Mouse (Mus musculus) frontal cortex, postnatal 14 days (tissue): ENCODE data around the gene Efcab11.
"Not testable (repeated sequence)": the region's sequence is repeated elsewhere in the genome, so short reads cannot be mapped to it uniquely, and the experiment has no call there.

ENCODE experiments used
- DNase-seq, 2 experiments: peaks; one replicate each; pipeline ENCODE4 v3.0.0; 2022; ENCODE audit warnings: low spot score in 2 of 2

The Efcab11 gene

GRCm38 (mm10) chr12:99874609-99875008 is 9.6 kb downstream of the Efcab11 start:
- DNase-seq: no peak

- no peak for DNase-seq
Observed at GRCm38 (mm10) chr12:99873443-99873842, 10.8 kb downstream of the Efcab11 start.

- no peak for DNase-seq
Observed at GRCm38 (mm10) chr12:99868821-99869220, 15.4 kb downstream of the Efcab11 start.

GRCm38 (mm10) chr12:99864613-99865012 is 19.6 kb downstream of the Efcab11 start:
- DNase-seq: no peak

- DNase-seq: no peak
Observed at GRCm38 (mm10) chr12:99860981-99861380, 23.3 kb downstream of the Efcab11 start.

GRCm38 (mm10) chr12:99859391-99860100 is 24.7 kb downstream of the Efcab11 start:
- no peak for DNase-seq

GRCm38 (mm10) chr12:99858664-99859063 is 25.6 kb downstream of the Efcab11 start:
- no peak for DNase-seq

GRCm38 (mm10) chr12:99856011-99856410 is 28.2 kb downstream of the Efcab11 start:
- no peak for DNase-seq

GRCm38 (mm10) chr12:99853323-99854258 is 30.6 kb downstream of the Efcab11 start:
- no peak for DNase-seq

GRCm38 (mm10) chr12:99849996-99850395 is 34.2 kb downstream of the Efcab11 start:
- no peak for DNase-seq

- DNase-seq: no peak
Observed at GRCm38 (mm10) chr12:99844951-99845350, 39.3 kb downstream of the Efcab11 start.

GRCm38 (mm10) chr12:99838703-99839102 is 45.5 kb downstream of the Efcab11 start:
- DNase-seq: no peak

- DNase-seq: no peak
Observed at GRCm38 (mm10) chr12:99838109-99838508, 46.1 kb downstream of the Efcab11 start.

GRCm38 (mm10) chr12:99837528-99837927 is 46.7 kb downstream of the Efcab11 start:
- no peak for DNase-seq

GRCm38 (mm10) chr12:99836404-99837131 is 47.7 kb downstream of the Efcab11 start:
- peak in 1 of 2 experiments; percentile 20 for DNase-seq

GRCm38 (mm10) chr12:99833476-99833875 is 50.8 kb downstream of the Efcab11 start:
- DNase-seq: no peak

GRCm38 (mm10) chr12:99822591-99822990 is 61.6 kb downstream of the Efcab11 start:
- no peak for DNase-seq

- DNase-seq: no peak
Observed at GRCm38 (mm10) chr12:99821309-99821934, 62.8 kb downstream of the Efcab11 start.

GRCm38 (mm10) chr12:99819186-99819974 is 64.9 kb downstream of the Efcab11 start:
- DNase-seq: no peak

- not testable (repeated sequence) for DNase-seq
Observed at GRCm38 (mm10) chr12:99818006-99818405, 66.2 kb downstream of the Efcab11 start.

- DNase-seq: no peak
Observed at GRCm38 (mm10) chr12:99815244-99815643, 69.0 kb downstream of the Efcab11 start.
